Mouse (Mus musculus) liver (tissue): ENCODE results near the gene Kcnc1.

Experiments used
- DNase-seq: peaks from one replicate; pipeline ENCODE4 v3.0.0-alpha.2; 2020; ENCODE audit warnings: mixed read lengths

The Kcnc1 gene

DNA sequence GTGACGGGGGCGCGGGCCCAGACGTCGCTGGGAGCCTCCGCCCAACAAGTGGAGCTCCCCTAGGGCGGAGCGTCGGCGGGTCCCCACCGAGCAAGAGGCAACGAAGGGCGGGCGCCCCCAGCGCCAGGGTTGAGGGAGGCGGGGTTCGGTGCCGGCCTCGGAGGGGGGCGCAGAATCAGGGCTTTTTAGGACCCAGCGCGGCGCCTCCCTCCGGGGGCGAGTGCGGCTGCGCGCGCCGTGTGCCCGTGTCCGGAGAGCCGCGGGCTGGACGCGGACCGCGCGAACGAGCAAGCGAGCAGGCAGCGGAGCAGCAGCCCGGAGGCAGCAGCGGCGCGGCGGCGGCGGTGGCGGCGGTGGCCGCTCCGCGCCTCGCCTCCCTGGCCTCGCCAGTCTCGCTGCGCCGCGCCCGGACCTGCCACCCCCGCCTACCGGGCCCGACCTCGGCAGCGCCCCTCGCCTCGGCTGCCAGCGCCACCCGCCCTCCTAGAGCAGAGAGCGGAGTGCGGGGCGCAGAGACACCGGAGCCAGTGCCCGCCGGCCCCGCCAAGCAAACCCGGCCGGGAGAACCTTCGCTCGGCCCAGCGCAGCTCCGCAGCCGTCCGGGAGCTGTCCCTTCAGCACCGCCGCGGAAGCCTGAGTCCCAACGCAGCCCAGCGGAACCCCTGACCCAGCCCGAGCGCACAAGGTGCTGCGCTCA lies at the start of gene Kcnc1:
Gene Kcnc1 (plus strand): TSS at position 267 of the 697 bp plus-strand sequence.
- DNase-seq, result peak; percentile 69

DNA sequence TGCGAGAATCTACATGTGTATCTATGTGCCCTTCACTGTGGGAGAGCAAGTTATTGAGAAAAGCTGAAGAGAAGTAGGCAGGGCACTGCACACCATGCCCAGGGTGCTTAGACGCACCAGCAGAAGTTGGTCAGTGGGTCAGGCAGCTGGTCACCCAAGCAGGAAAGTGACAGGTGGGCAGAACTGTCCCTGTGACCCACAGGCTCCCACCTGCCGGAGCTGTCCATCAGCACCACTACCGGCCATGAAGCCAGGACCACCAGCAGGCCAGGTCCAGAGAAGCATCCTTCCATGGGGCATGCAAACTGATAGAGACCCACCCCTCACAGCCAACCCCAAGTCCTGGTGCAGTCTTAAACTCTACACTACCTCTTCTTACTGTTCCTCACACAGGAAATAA lies 48.6 kb upstream of the Kcnc1 start:
- no peak for DNase-seq

DNA sequence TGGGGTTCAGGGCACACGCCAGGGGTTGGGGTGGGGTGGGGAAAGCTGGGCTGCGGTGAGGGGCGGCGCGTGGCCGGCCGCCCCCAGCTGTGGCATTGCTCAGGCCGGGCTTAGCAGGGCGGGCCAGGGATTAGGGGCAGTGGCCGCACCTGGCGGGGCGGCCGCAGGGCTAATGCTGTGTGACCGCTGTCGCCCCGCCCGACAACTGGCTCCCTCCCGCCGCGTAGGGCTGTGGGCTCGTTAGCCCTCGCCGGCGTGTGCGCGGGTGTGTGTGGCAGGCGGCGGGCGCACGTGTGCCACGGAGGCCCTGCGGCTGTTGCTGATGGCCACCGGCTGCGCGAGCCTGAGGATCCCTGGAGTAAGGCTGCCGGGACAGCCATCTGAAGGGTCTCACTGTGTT lies 47.5 kb upstream of the Kcnc1 start:
- no peak for DNase-seq

DNA sequence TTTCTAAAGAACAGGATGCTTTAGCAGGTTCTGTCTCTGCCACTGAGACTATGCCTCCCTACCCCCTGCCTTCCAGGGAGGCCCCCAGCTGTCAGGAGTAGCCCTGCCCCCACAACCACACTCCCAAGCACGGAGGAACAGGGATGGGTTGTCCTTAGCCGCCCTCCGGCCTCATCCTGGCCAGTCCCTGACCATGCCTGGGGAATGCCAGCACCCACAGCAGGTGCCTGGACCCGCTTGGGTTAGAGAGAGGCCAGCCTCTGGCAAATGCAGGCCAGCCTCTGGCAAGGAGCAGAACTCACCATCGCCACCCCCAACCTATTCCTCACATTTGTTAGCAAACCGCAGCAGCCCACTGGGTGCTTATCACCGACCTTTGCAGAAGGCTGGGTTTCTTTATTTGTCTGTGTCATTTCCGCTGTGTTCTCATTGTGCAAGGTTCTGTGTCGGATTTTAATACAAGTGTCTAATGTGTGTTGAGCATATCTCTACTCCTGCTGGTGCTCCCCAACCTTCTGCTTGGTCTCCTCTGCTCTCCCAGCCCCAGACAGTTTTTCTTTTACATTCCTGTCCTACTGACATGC lies 46.1 kb upstream of the Kcnc1 start:
- no peak for DNase-seq

DNA sequence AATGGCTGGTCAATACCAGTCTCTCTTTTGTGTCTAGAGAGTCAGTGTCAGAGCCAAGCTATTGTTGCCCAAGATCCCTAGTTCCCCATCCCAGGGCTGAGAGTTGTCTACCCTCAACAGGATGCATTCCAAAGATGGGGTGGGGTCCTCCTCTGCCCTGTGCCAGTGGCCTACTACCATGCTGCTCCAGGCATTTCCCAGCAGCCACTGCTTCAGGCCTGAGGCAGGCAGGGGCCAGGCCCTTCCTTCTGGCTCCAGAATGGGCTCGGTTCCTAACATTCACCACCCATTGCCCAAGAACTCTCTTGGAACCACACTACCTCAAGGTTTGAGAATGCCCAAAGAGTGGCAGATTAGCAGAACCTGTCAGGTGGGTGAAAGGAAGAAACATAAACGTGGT lies 43.5 kb upstream of the Kcnc1 start:
- DNase-seq, result no peak

DNA sequence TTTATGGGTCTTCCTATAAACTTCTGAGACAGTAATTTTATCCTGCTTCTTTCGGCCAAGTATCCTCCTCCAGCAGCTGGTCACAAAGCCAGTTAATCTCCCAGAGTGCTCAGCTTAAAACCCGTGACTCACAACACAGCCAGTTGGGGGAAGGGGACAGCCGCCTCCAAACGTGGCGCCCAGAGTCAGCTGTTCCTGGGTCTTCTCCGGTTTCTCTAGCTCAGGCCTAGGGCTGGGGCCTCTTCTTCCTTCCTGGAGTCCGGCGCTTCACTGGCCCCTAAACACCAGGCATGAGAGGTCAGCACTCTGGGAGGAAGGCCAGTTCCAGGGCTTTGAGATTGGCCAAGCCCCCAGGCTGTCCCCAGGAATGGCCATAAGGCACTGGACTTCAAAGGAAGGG lies 43.1 kb upstream of the Kcnc1 start:
- DNase-seq, result no peak

DNA sequence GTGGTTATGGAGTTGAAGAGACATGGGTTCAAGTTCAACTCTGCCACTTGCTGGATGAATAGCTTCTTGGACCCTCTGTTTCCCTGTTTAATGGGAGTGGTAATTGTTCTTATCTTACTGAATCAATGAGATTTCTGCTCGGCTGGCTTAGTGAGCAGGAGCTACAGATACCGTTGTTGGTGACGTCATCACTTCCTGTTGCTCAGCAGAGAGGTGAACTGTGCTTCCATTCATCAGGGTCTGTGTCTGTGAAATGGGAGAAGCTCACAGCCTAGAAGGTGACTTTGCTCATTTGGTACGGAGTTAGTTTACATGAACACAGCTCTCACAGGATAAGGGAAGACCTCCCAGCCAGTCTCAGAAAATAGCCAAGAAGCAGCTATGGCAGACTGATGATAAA lies 42.4 kb upstream of the Kcnc1 start:
- no peak for DNase-seq

DNA sequence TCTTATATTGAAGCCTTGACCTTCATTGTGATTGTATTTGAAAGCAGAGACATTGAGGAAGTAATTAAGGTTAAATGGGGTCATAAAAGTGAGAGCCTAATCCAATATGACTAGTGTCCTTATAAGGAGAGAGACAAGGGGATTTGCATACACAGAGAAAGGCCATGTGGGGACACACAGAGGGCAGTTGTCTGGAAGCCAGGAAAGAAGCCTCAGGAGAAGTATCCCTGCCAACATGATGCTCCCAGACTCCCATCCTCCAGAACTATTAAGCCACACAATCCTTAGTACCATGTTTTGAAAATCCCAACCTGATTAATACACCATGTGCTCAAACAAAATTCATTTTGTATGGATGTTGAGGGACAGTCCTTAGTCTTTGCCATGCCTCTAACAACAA lies 34.5 kb upstream of the Kcnc1 start:
- no peak for DNase-seq

DNA sequence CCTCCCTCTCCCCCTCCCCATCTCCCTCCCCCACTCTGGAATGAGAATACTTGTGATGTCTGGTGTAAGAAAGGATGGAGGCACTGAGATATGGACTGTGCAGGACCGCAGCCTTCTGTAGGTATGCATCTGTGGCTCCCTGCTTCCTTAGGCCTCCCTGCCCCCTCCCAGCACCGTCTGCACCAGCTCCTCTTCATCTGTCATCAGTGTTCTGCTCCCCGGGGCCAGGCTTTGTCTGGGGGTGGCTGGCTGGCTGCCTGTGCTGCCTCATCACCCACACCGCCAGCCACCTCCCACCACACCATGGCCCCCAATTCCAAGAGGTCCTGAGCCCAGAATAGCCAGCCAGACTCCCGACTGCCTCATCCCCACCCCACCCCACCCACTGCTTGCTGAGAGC lies 32.1 kb upstream of the Kcnc1 start:
- DNase-seq, result no peak

DNA sequence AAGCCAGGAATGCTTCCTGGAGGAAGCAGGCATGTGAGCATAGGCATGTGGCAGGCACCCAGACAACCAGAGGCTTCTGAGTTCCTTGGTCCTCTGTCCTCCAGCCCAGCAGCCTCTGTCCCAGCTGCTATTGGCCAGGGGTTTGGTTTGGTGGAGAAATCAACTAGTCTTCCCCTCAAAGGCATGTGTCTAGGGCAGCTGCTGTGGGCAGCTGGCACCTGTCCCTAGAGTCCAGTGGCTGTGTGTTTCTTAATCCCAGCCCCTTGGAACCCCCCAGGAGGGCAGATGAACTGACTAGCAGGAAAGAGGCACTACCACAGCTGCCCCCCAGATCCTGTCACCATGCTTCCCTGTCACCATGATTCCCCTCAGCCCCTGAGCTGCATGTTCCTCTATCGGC lies 30.5 kb upstream of the Kcnc1 start:
- no peak for DNase-seq

DNA sequence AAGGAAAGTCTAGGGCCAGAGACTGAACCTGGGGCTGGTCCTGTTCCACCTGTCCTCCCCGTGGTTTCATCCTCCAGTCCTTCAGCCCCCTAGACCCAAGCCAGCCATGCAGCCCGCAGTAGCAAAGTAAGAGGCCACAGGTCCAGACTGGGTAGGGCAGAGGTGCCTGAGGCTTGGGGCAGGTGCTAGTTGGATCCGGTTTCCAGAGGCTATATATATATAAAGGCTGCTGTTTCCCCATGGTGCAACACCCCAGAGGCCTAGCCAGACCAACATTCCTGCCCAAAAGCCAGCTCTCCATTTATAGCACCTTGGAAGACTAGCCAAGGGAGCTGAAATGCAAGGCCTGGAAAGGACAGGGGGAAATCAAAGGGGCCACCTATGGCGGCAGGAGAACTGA lies 25.2 kb upstream of the Kcnc1 start:
- DNase-seq, result no peak

DNA sequence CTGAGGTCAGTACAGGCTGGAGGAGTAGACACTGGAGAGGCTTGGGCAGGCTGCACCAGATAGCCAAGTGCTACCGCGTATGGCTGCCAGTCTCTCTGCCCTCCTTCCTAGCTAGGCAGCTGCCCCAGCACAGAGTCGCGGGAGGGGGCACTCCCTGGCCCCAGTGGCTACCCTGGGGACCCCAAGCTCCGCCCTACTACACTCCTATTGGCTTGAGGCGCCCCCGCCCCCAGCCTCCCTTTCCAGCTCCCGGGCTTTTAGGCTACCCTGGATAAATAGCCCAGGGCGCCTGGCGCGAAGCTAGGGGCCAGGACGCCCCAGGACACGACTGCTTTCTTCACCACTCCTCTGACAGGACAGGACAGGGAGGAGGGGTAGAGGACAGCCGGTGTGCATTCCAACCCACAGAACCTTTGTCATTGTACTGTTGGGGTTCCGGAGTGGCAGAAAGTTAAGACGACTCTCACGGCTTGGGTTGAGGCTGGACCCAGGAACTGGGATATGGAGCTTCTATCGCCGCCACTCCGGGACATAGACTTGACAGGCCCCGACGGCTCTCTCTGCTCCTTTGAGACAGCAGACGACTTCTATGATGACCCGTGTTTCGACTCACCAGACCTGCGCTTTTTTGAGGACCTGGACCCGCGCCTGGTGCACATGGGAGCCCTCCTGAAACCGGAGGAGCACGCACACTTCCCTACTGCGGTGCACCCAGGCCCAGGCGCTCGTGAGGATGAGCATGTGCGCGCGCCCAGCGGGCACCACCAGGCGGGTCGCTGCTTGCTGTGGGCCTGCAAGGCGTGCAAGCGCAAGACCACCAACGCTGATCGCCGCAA lies 19.9 kb upstream of the Kcnc1 start, which contains the start of gene Myod1:
Gene Myod1 (plus strand): TSS at position 303 of the 836 bp plus-strand sequence.
- no peak for DNase-seq

DNA sequence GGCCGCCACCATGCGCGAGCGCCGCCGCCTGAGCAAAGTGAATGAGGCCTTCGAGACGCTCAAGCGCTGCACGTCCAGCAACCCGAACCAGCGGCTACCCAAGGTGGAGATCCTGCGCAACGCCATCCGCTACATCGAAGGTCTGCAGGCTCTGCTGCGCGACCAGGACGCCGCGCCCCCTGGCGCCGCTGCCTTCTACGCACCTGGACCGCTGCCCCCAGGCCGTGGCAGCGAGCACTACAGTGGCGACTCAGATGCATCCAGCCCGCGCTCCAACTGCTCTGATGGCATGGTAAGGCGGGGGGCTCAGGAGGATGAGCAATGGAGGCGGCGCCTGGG lies 19.3 kb upstream of the Kcnc1 start:
- DNase-seq, result no peak

DNA sequence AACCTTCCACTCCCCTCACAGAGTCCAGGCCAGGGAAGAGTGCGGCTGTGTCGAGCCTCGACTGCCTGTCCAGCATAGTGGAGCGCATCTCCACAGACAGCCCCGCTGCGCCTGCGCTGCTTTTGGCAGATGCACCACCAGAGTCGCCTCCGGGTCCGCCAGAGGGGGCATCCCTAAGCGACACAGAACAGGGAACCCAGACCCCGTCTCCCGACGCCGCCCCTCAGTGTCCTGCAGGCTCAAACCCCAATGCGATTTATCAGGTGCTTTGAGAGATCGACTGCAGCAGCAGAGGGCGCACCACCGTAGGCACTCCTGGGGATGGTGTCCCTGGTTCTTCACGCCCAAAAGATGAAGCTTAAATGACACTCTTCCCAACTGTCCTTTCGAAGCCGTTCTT lies 18.2 kb upstream of the Kcnc1 start:
- no peak for DNase-seq

DNA sequence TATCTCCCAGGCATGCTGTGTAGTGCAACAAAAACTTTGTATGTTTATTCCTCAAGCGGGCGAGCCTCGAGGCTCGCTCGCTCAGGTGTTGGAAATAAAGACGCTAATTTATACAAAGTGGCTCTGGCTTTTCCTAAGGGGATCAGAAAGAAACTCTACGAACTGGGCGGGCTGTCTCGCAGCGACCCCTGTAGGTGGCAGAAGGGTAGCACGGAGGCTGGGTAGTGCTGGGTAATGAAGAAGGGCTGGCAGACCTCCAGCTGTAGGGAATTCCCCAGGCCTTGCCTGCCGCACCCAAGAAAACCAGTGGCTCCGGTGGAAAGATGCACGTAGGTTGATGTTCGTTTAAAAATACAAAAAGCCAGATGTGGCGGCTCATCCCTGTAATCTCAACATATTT lies 17.3 kb upstream of the Kcnc1 start:
- DNase-seq, result peak; percentile 38

DNA sequence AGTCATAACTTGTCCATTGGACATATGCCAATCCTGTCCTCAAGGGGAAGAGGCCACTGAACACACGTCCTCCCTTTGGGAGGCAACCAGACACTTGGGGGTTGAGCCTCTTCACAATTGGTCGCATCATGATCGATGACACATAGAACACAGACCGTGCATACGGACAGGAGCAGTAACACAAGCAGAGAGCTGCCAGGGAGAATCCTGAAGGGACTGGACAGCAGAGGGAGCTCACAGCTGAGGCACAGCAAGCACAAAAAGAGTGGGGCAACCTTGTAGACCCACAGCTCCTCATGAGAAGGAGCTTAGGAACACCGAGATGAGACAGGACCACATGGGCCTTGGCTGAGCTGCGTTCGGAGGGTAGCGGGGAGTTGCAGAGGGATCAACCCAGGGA lies 15.7 kb upstream of the Kcnc1 start:
- no peak for DNase-seq

DNA sequence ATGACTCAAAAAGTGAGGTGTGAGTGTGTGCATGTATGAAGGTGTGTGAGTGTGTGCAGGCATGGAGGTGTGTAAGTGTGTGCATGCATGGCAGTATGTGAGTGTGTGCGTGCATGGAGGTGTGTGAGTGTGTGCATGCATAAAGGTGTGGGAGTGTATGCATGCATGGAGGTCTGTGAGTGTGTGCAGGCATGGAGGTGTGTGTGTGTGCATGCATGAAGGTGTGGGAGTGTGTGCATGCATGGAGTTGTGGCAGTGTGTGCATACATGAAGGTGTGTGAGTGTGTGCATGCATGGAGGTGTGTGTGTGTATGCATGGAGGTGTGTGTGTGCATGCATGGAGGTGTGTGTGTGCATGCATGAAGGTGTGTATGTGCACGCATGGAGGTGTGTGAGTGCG lies 8.9 kb upstream of the Kcnc1 start:
- DNase-seq, result no peak

DNA sequence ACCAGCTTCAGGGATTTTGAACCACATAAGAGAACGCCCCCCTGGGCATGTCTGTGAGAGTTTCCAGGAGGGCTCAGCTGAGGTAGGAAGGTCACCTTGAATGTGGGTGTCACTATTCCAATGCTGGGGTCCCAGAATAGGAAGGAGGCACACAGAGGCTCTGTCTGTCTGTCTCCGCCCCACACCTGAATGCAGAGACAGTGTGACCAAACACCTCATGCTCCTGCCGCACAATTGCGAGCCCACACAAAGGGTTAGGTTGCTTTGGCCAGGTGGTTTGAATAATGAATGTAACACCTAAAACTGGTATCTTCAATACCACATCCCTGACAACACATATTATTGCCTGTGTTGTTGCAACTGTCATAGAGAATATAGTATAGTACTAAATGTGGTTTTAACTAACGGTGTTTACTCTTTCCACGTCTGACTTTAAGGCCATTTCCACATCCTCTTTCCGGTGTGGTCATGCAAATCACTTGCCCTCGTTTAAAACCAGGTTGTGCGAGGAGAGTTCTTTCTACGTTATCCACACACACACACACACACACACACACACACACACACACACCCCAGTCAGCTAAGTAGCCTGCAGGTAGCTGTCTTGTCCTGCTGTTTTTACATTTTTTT lies 6.7 kb upstream of the Kcnc1 start:
- DNase-seq, result no peak

DNA sequence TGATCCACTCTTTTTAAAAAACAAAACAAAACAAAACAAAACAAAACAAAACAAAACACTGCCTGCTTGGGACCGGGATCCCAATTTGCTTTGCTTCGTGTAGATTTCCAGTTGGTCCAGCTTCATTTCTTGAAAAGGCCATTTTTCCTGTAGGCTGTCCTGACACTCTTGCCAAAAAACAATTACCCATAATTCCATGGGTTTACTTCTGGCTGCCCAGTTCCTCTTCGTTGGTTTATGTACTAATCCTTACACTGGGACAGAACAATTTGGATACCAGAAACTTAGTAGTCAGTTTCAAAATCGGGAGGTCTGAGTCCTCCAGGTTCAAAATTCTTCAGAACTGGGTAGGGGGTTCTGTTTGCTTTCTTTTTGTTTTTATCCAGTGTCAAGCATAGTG lies 6.1 kb upstream of the Kcnc1 start:
- no peak for DNase-seq

DNA sequence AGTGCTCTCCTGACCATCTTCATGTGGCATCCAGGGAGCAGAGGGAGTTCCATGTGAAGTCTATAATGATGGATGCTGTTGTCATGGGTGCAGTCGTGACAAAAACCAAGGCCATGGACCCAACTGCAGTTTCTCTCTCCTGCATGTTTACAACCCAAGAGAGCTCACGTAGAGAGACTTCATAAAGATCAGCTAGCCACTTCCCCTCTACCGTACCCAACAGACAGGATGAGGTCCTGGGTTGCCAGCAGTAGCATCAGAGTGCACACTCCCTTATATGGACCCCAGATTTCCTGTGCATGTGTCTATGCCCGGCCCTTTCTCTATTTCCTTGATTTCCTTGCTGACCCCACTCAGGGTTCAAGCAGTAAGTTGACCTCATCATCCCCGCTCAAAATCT lies 4.6 kb upstream of the Kcnc1 start:
- no peak for DNase-seq

DNA sequence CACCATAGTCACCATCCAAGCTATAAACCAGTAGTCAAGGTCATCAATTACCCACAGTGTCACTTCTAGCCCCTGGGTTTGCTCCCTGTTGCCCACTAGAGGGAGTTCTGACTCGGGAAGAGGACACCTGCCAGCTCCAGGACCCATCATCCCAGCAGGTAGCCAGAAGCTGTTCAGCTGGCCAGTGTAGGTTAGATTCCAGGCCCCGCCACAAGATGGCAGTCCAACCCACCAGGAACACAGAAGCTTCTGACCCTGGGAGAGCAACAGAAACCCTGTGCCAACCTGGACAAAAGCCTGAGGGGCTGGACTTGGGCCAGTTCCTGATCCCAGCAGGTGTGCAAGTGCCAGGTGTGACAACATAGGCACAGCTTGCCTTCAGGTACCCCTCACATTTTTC lies 3.2 kb upstream of the Kcnc1 start:
- DNase-seq, result peak; percentile 59

DNA sequence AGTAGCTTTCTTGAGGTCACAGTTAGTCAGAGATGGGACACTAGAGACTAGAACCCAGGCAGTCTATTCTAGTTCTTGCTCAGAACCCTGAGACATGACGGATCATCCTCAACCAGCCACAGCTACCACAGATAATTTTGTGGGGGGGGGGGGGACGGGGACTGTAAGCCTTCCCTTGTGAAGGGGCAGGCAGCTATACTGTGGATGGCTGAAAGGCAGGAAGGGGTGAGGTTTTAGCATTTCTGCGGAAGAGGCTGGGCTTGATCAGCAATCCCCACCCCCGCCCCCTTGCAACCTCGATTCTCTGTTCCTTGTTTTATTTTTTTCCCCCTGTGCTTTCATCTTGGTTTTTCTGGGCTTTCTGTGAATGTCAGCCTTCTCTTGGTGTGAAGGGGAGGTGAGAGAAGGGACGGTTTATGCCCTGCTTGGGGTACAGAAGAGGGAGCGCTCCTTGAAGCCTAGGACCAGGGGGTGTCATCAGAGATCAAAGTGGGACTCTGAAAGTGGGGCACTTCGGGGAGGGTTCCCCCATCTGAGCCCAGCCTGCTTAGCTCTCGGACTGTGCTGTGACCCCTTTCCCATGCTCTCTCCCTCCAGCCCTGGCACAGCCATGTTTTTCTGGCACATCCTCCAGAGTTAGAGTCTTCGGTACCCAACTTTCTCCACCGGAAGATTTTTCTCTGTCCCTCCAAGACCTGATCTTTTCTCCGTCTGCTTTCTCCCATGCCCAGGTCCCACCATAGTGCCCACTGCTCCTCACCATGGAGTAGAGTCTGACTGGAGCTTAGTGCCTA lies 2.4 kb upstream of the Kcnc1 start:
- no peak for DNase-seq

DNA sequence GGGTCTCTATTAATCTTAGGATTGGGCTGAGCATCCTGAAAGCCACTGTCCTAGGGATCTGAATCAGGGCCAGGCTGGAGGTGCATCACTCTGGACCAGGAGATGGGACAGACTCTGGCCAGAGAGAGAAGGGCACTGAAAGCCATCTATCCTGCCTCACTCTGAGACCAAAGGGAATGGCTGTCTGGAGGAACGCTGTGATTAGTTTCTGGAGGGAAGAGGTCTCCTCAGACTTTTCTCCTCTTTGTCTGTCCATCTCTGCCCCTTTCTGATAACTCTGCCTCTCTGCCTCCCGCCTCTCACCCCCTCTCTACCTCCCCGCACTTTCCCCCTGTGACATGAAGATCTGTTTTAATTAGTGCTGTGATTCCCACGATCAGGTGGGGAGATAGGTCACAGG lies 1.4 kb upstream of the Kcnc1 start:
- DNase-seq, result no peak
